Mouse (Mus musculus): ENCODE measurements around the gene Foxo1. TPM values are rescaled to one million over a fixed set of nuclear protein-coding genes. Genes with fewer than 3 reads are reported as not detected.

Foxo1 gene
- 11.3 and 12.2 TPM in 2 replicates for polyA plus RNA-seq (2012; rRNA removed)

DNA sequence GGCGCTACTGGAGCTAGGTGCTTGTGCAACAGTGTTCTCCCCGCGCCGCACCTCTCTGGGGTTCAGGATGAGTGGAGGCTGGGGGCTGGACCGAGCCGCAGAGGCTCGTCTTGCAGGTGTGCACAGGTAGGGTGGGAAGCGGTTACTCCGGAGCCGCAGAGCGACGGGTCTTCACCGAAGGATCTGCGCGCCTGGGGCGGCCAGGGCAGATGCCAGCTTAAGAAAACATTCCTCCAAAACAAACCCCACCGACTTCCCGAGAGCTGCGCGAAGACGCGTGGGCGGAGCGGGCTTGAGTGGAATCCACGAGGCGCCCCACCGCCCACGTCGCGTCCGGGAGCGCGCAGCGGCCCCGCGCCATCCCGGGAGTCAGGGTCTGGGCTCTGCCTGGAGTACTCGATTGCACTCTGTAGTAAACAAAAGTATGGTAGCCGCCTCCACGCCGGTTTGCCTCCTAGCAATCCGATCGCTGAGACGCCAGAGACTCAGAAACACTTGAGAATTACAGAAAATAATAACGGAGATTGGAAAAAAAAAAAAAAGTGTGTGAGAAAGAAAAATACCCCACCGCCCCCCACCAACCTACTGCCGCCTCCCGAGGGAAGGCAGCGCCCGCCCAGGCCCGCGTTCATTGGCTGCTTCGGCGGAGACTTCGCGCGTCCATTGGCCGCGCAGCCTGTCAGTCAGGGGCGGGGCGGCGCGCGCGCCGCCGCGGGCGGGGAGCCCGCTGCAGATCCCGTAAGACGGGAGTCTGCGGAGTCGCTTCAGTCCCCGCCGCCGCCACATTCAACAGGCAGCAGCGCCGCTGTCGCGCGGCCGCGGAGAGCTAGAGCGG is at the start of gene Foxo1:
Foxo1 (plus strand) TSS at position 685 of the 835 bp plus-strand sequence.

Other genes starting within 250 kb of the Foxo1 start
- gene Maml3, start 163.3 kb upstream of the Foxo1 start, polyA plus RNA-seq (2012; rRNA removed) = 6.6 and 6.9 TPM in 2 replicates